ENCODE assay signal across 16 mouse cellular contexts in genomic region chr12:45476881-45477280, GRCm38 (mm10).
"Had no signal": no experiment of that assay in that cellular context is flagged by ENCODE, and none has a peak within 500 bp of the region (broad histone marks: within the 10 kb centered on the region; RNA-seq: fewer than 3 reads in every experiment).

No protein-coding gene starts in this region.

- H3K9me3 ChIP-seq: liver, embryonic 13.5 days had no signal

- H3K4me2 ChIP-seq: liver, embryonic 13.5 days; midbrain, embryonic 11.5 days had no signal

- H3K4me1 ChIP-seq: liver, embryonic 13.5 days had no signal

- ATAC-seq: intestine, postnatal 0 days had no signal

- H3K9ac ChIP-seq: liver, embryonic 13.5 days had no signal

- DNase-seq: kidney, adult 9 months; layer of hippocampus, adult 9-11 months; liver, embryonic 13.5 days; lung, adult 2 months; lung, postnatal 14 days; lung, postnatal 4 days; midbrain, embryonic 14.5 days; right cerebral cortex, adult 18-20 months; right cerebral cortex, postnatal 14 days; right cerebral cortex, postnatal 4 days; thymus, adult 2 months; thymus, postnatal 14 days had no signal

- H3K4me3 ChIP-seq: layer of hippocampus, adult 2 months; liver, embryonic 13.5 days had no signal

- H3K36me3 ChIP-seq: liver, embryonic 13.5 days had no signal

- H3K27me3 ChIP-seq: liver, embryonic 13.5 days had no signal

- H3K27ac ChIP-seq: layer of hippocampus, adult 2 months; liver, embryonic 13.5 days; stomach, postnatal 0 days had no signal
